Mouse (Mus musculus): ENCODE data around the gene Cldn3.

- TF ChIP-seq POLR2A (IDR thresholded peaks at IDR 0.05; ENCODE audit: low read depth, low read length) (no peak), USF1 (IDR thresholded peaks at IDR 0.05; ENCODE audit: low read depth, low read length) (no peak), TBP (conservative IDR thresholded peaks at IDR 0.05; ENCODE audit: low read depth, low read length) (no peak), CTCF (conservative IDR thresholded peaks at IDR 0.05 in 1 of 2, IDR thresholded peaks at IDR 0.05 in 1 of 2; ENCODE audit: low read depth in 2 of 2, low read length in 2 of 2) (no peak), ZKSCAN1 (IDR thresholded peaks at IDR 0.05; ENCODE audit: borderline replicate concordance, low read depth, low read length) (no peak), NRF1 (IDR thresholded peaks at IDR 0.05; ENCODE audit: low read depth, low read length) (no peak), GABPA (IDR thresholded peaks at IDR 0.05; ENCODE audit: insufficient replicate concordance, low read depth, low read length) (no peak), MAZ (IDR thresholded peaks at IDR 0.05; ENCODE audit: low read depth, low read length) (no peak), RAD21 (IDR thresholded peaks at IDR 0.05; ENCODE audit: low read depth, low read length) (no peak)
Observed at GRCm38 (mm10) chr5:134992566-134992965, 6.6 kb downstream of the Cldn3 start.

All from CH12.LX (cell line).